Mouse (Mus musculus) midbrain, embryonic 15.5 days (tissue): ENCODE data around the gene Abca7. TPM values are rescaled to one million over a fixed set of nuclear protein-coding genes. Genes with fewer than 3 reads are reported as not detected.
A peak's percentile ranks its signal among the peaks of the same experiment; 100 is the strongest.

Source experiments
- ATAC-seq: fragments of 200-750 bp; cut with Nextera tagmentation; replicated peaks from 2 replicates; pipeline ENCODE4 v1.8.0; 2017; ENCODE audit warnings: moderate TSS enrichment
- H3K27ac ChIP-seq: fragments of 300-500 bp; sonication (generic); 2 replicates; pipeline ENCODE4 v1.5.1; 2015; ENCODE audit warnings: mild to moderate bottlenecking, inconsistent platforms
- H3K27me3 ChIP-seq: fragments of 300-500 bp; sonication (generic); replicated peaks from 2 replicates; pipeline ENCODE4 v1.6.1; 2015; ENCODE audit warnings: inconsistent platforms
- H3K36me3 ChIP-seq: fragments of 300-500 bp; sonication (generic); replicated peaks from 2 replicates; pipeline ENCODE4 v1.6.1; 2015; ENCODE audit warnings: inconsistent platforms
- H3K4me1 ChIP-seq: fragments of 300-500 bp; sonication (generic); 2 replicates; pipeline ENCODE4 v1.6.1; 2015; ENCODE audit warnings: inconsistent platforms
- H3K4me2 ChIP-seq: fragments of 300-500 bp; sonication (generic); 2 replicates; pipeline ENCODE4 v1.6.1; 2015; ENCODE audit warnings: inconsistent platforms, mild to moderate bottlenecking, moderate library complexity
- H3K4me3 ChIP-seq: fragments of 300-500 bp; sonication (generic); 2 replicates; pipeline ENCODE4 v1.5.1; 2015; ENCODE audit warnings: mild to moderate bottlenecking, inconsistent platforms
- H3K9ac ChIP-seq: fragments of 300-500 bp; sonication (generic); 2 replicates; pipeline ENCODE4 v1.6.1; 2015; ENCODE audit warnings: mild to moderate bottlenecking, inconsistent platforms
- H3K9me3 ChIP-seq: fragments of 300-500 bp; sonication (generic); 2 replicates; pipeline ENCODE4 v1.6.1; 2016; ENCODE audit warnings: inconsistent platforms
- WGBS: fragments of 180-500 bp; shearing (Covaris S2); methylation state at CpG from one replicate; pipeline ENCODE4 v1.1.7; 2015; ENCODE audit warnings: mixed read lengths; 5-methylcytosine and 5-hydroxymethylcytosine counted together
- polyA plus RNA-seq: library from polyadenylated mRNA; unstranded; fragments of >200 nt; fragmentation: Nextera tagmentation; extraction: Ambion mirVana; gene quantifications from 2 replicates; pipeline ENCODE4 v1.2.1, GENCODE M21; 2015

Gene Abca7
- polyA plus RNA-seq, 1 experiment from 2014 or later, result 4.8 TPM

GRCm38 (mm10) chr10:79960671-79961294 is 35.5 kb upstream of the Abca7 start:
- Histone ChIP-seq H3K4me2 (peak overlapping the region; percentile 75), H3K4me1 (peaks cover 9% of the 10 kb centered on the region), H3K27ac (0 out of 2 replicates have a peak overlapping the region, but pooled peaks have one; percentile 69), H3K27me3 (no peaks in the 10 kb centered on the region), H3K4me3 (peak overlapping the region; percentile 58), H3K36me3 (peaks cover 16% of the 10 kb centered on the region; the same call in 1 of the 2 replicates), H3K9ac (peak overlapping the region; percentile 56), H3K9me3 (no peaks in the 10 kb centered on the region)
- peak; percentile 7; the same call in 1 of the 2 replicates for ATAC-seq
- 16% methylated on average over 10 of the region's 10 CpGs for WGBS

- Histone ChIP-seq H3K4me2 (no peak overlapping the region), H3K36me3 (peaks cover 26% of the 10 kb centered on the region; the same call in 1 of the 2 replicates), H3K9me3 (no peaks in the 10 kb centered on the region), H3K27ac (no peak overlapping the region), H3K27me3 (peaks cover 7% of the 10 kb centered on the region; the same call in 1 of the 2 replicates), H3K9ac (no peak overlapping the region), H3K4me3 (no peak overlapping the region), H3K4me1 (peaks cover 9% of the 10 kb centered on the region)
- 95% methylated on average over 7 of the region's 7 CpGs for WGBS
- ATAC-seq, result no peak
Observed at GRCm38 (mm10) chr10:79964727-79965126, 31.6 kb upstream of the Abca7 start.

- no peak for ATAC-seq
- Histone ChIP-seq H3K9me3 (no peaks in the 10 kb centered on the region), H3K27ac (no peak overlapping the region), H3K4me2 (no peak overlapping the region), H3K9ac (no peak overlapping the region), H3K4me1 (peaks cover 9% of the 10 kb centered on the region), H3K27me3 (peaks cover 8% of the 10 kb centered on the region; the same call in 1 of the 2 replicates), H3K36me3 (peaks cover 26% of the 10 kb centered on the region; the same call in 1 of the 2 replicates), H3K4me3 (no peak overlapping the region)
- WGBS, result 92% methylated on average over 5 of the region's 5 CpGs
Observed at GRCm38 (mm10) chr10:79965325-79965724, 31.0 kb upstream of the Abca7 start.

GRCm38 (mm10) chr10:79966886-79967400 is 29.4 kb upstream of the Abca7 start:
- peaks cover 23% of the 10 kb centered on the region for H3K27me3 ChIP-seq
- H3K9ac ChIP-seq, result no peak overlapping the region
- no peak overlapping the region for H3K27ac ChIP-seq
- no peak overlapping the region for H3K4me3 ChIP-seq
- no peak for ATAC-seq
- no peak overlapping the region for H3K4me2 ChIP-seq
- H3K36me3 ChIP-seq, result peaks cover 26% of the 10 kb centered on the region; the same call in 1 of the 2 replicates
- peaks cover 8% of the 10 kb centered on the region for H3K4me1 ChIP-seq
- WGBS, result 90% methylated on average over 5 of the region's 5 CpGs
- no peaks in the 10 kb centered on the region for H3K9me3 ChIP-seq

GRCm38 (mm10) chr10:79968181-79968580 is 28.1 kb upstream of the Abca7 start:
- 80% methylated on average over 1 of the region's 1 CpGs for WGBS
- Histone ChIP-seq H3K9me3 (no peaks in the 10 kb centered on the region), H3K4me1 (peaks cover 8% of the 10 kb centered on the region), H3K4me2 (no peak overlapping the region), H3K4me3 (no peak overlapping the region), H3K36me3 (peaks cover 17% of the 10 kb centered on the region; the same call in 1 of the 2 replicates), H3K9ac (no peak overlapping the region), H3K27ac (no peak overlapping the region), H3K27me3 (peaks cover 35% of the 10 kb centered on the region)
- no peak for ATAC-seq

GRCm38 (mm10) chr10:79969124-79969568 is 27.1 kb upstream of the Abca7 start:
- no peaks in the 10 kb centered on the region for H3K9me3 ChIP-seq
- 11% methylated on average over 3 of the region's 3 CpGs for WGBS
- peaks cover 35% of the 10 kb centered on the region for H3K27me3 ChIP-seq
- no peak overlapping the region for H3K9ac ChIP-seq
- no peak for ATAC-seq
- H3K4me1 ChIP-seq, result peaks cover 8% of the 10 kb centered on the region
- no peak overlapping the region for H3K27ac ChIP-seq
- H3K4me2 ChIP-seq, result no peak overlapping the region
- H3K36me3 ChIP-seq, result peaks cover 17% of the 10 kb centered on the region; the same call in 1 of the 2 replicates
- no peak overlapping the region for H3K4me3 ChIP-seq

- peak within 1 kb of the TSS; percentile 30 for H3K4me3 ChIP-seq
- 8% methylated on average over 47 of the region's 47 CpGs for WGBS
- peak within 1 kb of the TSS; percentile 51 for H3K4me2 ChIP-seq
- no peaks in the 10 kb centered on the region for H3K9me3 ChIP-seq
- peaks cover 35% of the 10 kb centered on the region for H3K27me3 ChIP-seq
- H3K36me3 ChIP-seq, result peaks cover 15% of the 10 kb centered on the region
- peaks cover 8% of the 10 kb centered on the region for H3K4me1 ChIP-seq
- peak within 1 kb of the TSS; percentile 4; the same call in 1 of the 2 replicates for H3K9ac ChIP-seq
- ATAC-seq, result no peak
- no peak within 1 kb of the TSS for H3K27ac ChIP-seq
Observed at GRCm38 (mm10) chr10:79970415-79971182, 25.7 kb upstream of the Abca7 start, which contains the start of gene Grin3b. Gene Grin3b (plus strand): TSS chr10:79970715.

DNA sequence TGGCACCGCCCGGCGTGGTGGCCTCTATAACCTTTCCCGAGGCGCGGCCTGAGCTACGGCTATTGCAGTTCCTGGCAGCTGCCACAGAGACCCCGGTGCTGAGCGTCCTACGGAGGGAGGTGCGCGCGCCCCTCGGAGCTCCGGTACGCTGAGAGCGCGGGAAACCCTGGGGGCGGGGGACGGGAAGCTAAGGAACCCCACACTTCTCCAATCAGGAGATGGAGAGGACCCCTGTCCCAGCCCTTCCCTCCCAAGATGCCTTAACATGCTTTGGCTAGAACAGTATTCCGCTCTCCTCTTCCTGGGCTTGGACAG is 25.2 kb upstream of the Abca7 start:
- Histone ChIP-seq H3K27me3 (peaks cover 35% of the 10 kb centered on the region), H3K4me2 (peak overlapping the region; percentile 51)
- ATAC-seq, result no peak

DNA sequence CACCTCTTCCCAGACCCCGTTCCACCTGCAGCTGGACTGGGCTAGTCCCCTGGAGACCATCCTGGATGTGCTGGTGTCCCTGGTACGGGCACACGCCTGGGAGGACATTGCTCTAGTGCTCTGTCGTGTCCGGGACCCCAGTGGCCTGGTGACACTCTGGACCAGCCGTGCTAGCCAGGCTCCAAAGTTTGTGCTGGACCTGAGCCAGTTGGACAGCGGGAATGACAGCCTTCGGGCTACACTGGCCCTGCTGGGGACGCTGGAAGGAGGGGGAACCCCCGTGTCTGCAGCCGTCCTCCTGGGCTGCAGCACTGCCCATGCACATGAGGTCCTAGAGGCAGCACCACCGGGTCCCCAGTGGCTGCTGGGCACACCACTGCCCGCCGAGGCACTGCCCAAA is 23.5 kb upstream of the Abca7 start:
- H3K9ac ChIP-seq, result no peak overlapping the region
- no peak overlapping the region for H3K4me2 ChIP-seq
- H3K9me3 ChIP-seq, result no peaks in the 10 kb centered on the region
- no peak for ATAC-seq
- 76% methylated on average over 14 of the region's 14 CpGs for WGBS
- no peak overlapping the region for H3K27ac ChIP-seq
- peaks cover 35% of the 10 kb centered on the region for H3K27me3 ChIP-seq
- no peak overlapping the region for H3K4me3 ChIP-seq
- H3K36me3 ChIP-seq, result peaks cover 26% of the 10 kb centered on the region
- H3K4me1 ChIP-seq, result peaks cover 8% of the 10 kb centered on the region

More for the DNA sequence above, 25.2 kb upstream of the Abca7 start:
- peak overlapping the region; percentile 30 for H3K4me3 ChIP-seq
- H3K9ac ChIP-seq, result peak overlapping the region; percentile 4; the same call in 1 of the 2 replicates
- H3K9me3 ChIP-seq, result no peaks in the 10 kb centered on the region
- peaks cover 20% of the 10 kb centered on the region for H3K36me3 ChIP-seq
- peaks cover 8% of the 10 kb centered on the region for H3K4me1 ChIP-seq
- no peak overlapping the region for H3K27ac ChIP-seq
- WGBS, result 4% methylated on average over 21 of the region's 21 CpGs

- Histone ChIP-seq H3K36me3 (peaks cover 38% of the 10 kb centered on the region), H3K27ac (no peak overlapping the region), H3K9ac (no peak overlapping the region), H3K4me3 (no peak overlapping the region), H3K9me3 (no peaks in the 10 kb centered on the region), H3K4me2 (no peak overlapping the region), H3K4me1 (peaks cover 8% of the 10 kb centered on the region), H3K27me3 (peaks cover 35% of the 10 kb centered on the region)
- WGBS, result 90% methylated on average over 21 of the region's 21 CpGs
- no peak for ATAC-seq
Observed at GRCm38 (mm10) chr10:79974087-79974486, 22.2 kb upstream of the Abca7 start.

DNA sequence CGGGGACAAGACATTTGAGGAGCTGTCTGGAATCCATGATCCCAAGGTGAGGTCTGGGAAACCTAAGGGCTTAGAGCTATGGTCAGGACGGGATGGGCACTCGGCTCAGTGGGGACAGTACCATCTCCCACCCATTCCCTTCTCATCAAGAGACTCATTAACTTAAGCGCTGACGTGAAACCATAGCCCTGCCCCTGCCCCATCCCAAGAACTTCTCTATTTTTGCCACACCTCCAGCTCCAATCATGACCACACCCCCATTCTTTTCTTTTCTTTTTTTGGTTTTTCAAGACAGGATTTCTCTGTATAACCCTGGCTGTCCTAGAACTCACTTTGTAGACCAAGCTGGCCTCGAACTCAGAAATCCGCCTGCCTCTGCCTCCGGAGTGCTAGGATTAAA is 21.6 kb upstream of the Abca7 start:
- Histone ChIP-seq H3K9me3 (no peaks in the 10 kb centered on the region), H3K36me3 (peaks cover 42% of the 10 kb centered on the region), H3K4me3 (no peak overlapping the region), H3K27ac (no peak overlapping the region), H3K9ac (no peak overlapping the region), H3K4me1 (peaks cover 8% of the 10 kb centered on the region), H3K4me2 (no peak overlapping the region), H3K27me3 (peaks cover 29% of the 10 kb centered on the region)
- 88% methylated on average over 8 of the region's 8 CpGs for WGBS
- no peak for ATAC-seq

GRCm38 (mm10) chr10:79976071-79976721 is 20.1 kb upstream of the Abca7 start:
- ATAC-seq, result no peak
- no peak overlapping the region for H3K4me2 ChIP-seq
- peaks cover 42% of the 10 kb centered on the region for H3K36me3 ChIP-seq
- no peak overlapping the region for H3K9ac ChIP-seq
- 83% methylated on average over 28 of the region's 28 CpGs for WGBS
- H3K27me3 ChIP-seq, result peaks cover 20% of the 10 kb centered on the region
- H3K9me3 ChIP-seq, result no peaks in the 10 kb centered on the region
- H3K27ac ChIP-seq, result no peak overlapping the region
- peaks cover 6% of the 10 kb centered on the region; the same call in 1 of the 2 replicates for H3K4me1 ChIP-seq
- no peak overlapping the region for H3K4me3 ChIP-seq
